Mouse (Mus musculus) intestine, embryonic 14.5 days (tissue): Measurements from ENCODE around the gene Utrn. TPM values are rescaled to one million over a fixed set of nuclear protein-coding genes. Genes with fewer than 3 reads are reported as not detected.

ENCODE experiments used
- ATAC-seq: fragments of 200-750 bp; cut with Nextera tagmentation; replicated peaks from 2 replicates; pipeline ENCODE4 v1.8.0; 2017; ENCODE audit warnings: low read depth, moderate number of reproducible peaks, moderate TSS enrichment, moderate library complexity; ENCODE audit not compliant: low FRiP score, low TSS enrichment
- DNase-seq: peaks from one replicate; pipeline ENCODE4 v3.0.0-alpha.2; 2018; ENCODE audit warnings: low spot score
- H3K27ac ChIP-seq: fragments of 300-500 bp; sonication (generic); 2 replicates; pipeline ENCODE4 v1.5.1; 2014; ENCODE audit warnings: low read depth, mild to moderate bottlenecking, control low read depth
- H3K27me3 ChIP-seq: fragments of 300-500 bp; sonication (generic); replicated peaks from 2 replicates; pipeline ENCODE4 v1.6.1; 2014; ENCODE audit warnings: low read length, control low read depth; ENCODE audit not compliant: control insufficient read depth, insufficient read depth
- H3K36me3 ChIP-seq: fragments of 300-500 bp; sonication (generic); 2 replicates; pipeline ENCODE4 v1.6.1; 2014; ENCODE audit warnings: low read length, control low read depth; ENCODE audit not compliant: control insufficient read depth, insufficient read depth
- H3K4me1 ChIP-seq: fragments of 300-500 bp; sonication (generic); replicated peaks from 2 replicates; pipeline ENCODE4 v1.6.1; 2014; ENCODE audit warnings: low read length, control low read depth, mixed read lengths; ENCODE audit not compliant: control insufficient read depth, insufficient read depth
- H3K4me2 ChIP-seq: fragments of 300-500 bp; sonication (generic); 2 replicates; pipeline ENCODE4 v1.6.1; 2014; ENCODE audit warnings: low read length
- H3K4me3 ChIP-seq: fragments of 300-500 bp; sonication (generic); 2 replicates; pipeline ENCODE4 v1.5.1; 2014; ENCODE audit warnings: low read depth, low read length, control low read depth, mixed read lengths
- H3K9ac ChIP-seq: fragments of 300-500 bp; sonication (generic); 2 replicates; pipeline ENCODE4 v1.6.1; 2014; ENCODE audit warnings: mild to moderate bottlenecking, low read length
- H3K9me3 ChIP-seq: fragments of 300-500 bp; sonication (generic); 2 replicates; pipeline ENCODE4 v1.6.1; 2016; ENCODE audit warnings: low read length, control low read depth; ENCODE audit not compliant: control insufficient read depth
- WGBS: fragments of 180-500 bp; shearing (Covaris S2); extraction: QIAGEN DNeasy Blood & Tissue Kit; methylation state at CpG from one replicate; pipeline ENCODE4 v1.1.7; 2014; 5-methylcytosine and 5-hydroxymethylcytosine counted together
- polyA plus RNA-seq: library from polyadenylated mRNA; unstranded; fragments of >200 nt; fragmentation: Nextera tagmentation; extraction: Ambion mirVana; gene quantifications from 2 replicates; pipeline ENCODE4 v1.2.1, GENCODE M21; 2014

The Utrn gene
- polyA plus RNA-seq, 1 experiment from 2014 or later: 55.1 TPM

- ATAC-seq: no peak
- no peak for DNase-seq
- no peak overlapping the region for H3K4me3 ChIP-seq
- H3K9ac ChIP-seq: no peak overlapping the region
- H3K27me3 ChIP-seq: no peaks in the 10 kb centered on the region
- no peaks in the 10 kb centered on the region for H3K4me1 ChIP-seq
- no peak overlapping the region for H3K27ac ChIP-seq
- 88% methylated on average over 1 of the region's 1 CpGs for WGBS
- no peaks in the 10 kb centered on the region for H3K9me3 ChIP-seq
- peaks cover 8% of the 10 kb centered on the region for H3K36me3 ChIP-seq
- H3K4me2 ChIP-seq: no peak overlapping the region
Observed at GRCm38 (mm10) chr10:12456867-12457266, 412.3 kb downstream of the Utrn start.

GRCm38 (mm10) chr10:12452641-12453040 is 416.5 kb downstream of the Utrn start:
- no peak overlapping the region for H3K9ac ChIP-seq
- H3K4me1 ChIP-seq: no peaks in the 10 kb centered on the region
- no peaks in the 10 kb centered on the region for H3K27me3 ChIP-seq
- ATAC-seq (no peak), DNase-seq (no peak)
- 87% methylated on average over 2 of the region's 2 CpGs for WGBS
- peaks cover 9% of the 10 kb centered on the region for H3K36me3 ChIP-seq
- H3K4me3 ChIP-seq: no peak overlapping the region
- H3K4me2 ChIP-seq: no peak overlapping the region
- H3K9me3 ChIP-seq: no peaks in the 10 kb centered on the region
- H3K27ac ChIP-seq: no peak overlapping the region

DNA sequence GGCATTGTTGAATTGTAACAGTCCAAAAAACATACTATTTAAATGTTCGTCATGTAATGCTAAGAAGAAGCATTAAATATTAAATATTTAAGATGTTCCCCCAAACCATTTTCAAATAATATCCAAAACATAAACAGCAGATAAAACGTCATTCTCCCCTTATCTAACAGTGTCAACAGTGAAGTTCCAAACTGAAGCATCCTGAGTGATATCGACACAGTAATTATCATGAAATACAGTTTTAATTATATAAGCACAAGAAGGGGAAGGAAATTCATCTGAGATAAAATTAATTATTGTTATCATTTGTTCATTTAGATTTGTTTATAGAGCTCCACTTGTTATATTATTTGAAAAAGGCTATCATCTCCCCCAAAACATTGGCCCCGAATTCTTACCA is 425.0 kb downstream of the Utrn start:
- no peak overlapping the region for H3K4me3 ChIP-seq
- ATAC-seq (no peak), DNase-seq (no peak)
- H3K27ac ChIP-seq: no peak overlapping the region
- H3K4me1 ChIP-seq: no peaks in the 10 kb centered on the region
- H3K9me3 ChIP-seq: no peaks in the 10 kb centered on the region
- no peaks in the 10 kb centered on the region for H3K27me3 ChIP-seq
- peaks cover 30% of the 10 kb centered on the region for H3K36me3 ChIP-seq
- no peak overlapping the region for H3K4me2 ChIP-seq
- WGBS: 87% methylated on average over 4 of the region's 4 CpGs
- H3K9ac ChIP-seq: no peak overlapping the region

GRCm38 (mm10) chr10:12433161-12433560 is 436.0 kb downstream of the Utrn start:
- Histone ChIP-seq H3K9me3 (no peaks in the 10 kb centered on the region), H3K36me3 (peaks cover 6% of the 10 kb centered on the region; the same call in 1 of the 2 replicates), H3K27ac (no peak overlapping the region), H3K27me3 (no peaks in the 10 kb centered on the region), H3K9ac (no peak overlapping the region), H3K4me2 (no peak overlapping the region), H3K4me1 (no peaks in the 10 kb centered on the region), H3K4me3 (no peak overlapping the region)
- no peak for DNase-seq
- 89% methylated on average over 2 of the region's 2 CpGs for WGBS
- ATAC-seq: no peak

DNA sequence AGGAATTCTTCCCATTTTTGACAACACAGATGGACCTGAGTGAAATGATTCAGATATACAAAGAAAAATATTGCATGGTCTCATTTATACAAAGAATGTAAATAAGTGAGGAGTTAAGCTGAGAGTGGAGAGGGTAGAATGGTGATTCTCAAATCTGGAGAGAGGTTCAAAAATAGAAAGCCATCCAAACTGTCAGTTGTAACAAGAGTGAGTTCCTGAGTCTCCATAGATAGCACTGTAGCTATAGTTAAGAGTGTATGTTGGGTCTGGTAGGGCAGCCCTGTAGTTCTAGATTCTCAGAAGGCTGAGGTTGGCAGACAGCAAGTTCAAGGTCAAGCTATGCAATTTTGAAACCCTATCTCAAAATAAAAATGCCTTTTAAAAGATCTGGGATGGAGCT is 438.8 kb downstream of the Utrn start:
- no peaks in the 10 kb centered on the region for H3K27me3 ChIP-seq
- DNase-seq (no peak), ATAC-seq (no peak)
- no peaks in the 10 kb centered on the region for H3K4me1 ChIP-seq
- no peaks in the 10 kb centered on the region for H3K36me3 ChIP-seq
- H3K9me3 ChIP-seq: no peaks in the 10 kb centered on the region
- H3K4me3 ChIP-seq: no peak overlapping the region
- H3K27ac ChIP-seq: no peak overlapping the region
- H3K9ac ChIP-seq: no peak overlapping the region
- no peak overlapping the region for H3K4me2 ChIP-seq

DNA sequence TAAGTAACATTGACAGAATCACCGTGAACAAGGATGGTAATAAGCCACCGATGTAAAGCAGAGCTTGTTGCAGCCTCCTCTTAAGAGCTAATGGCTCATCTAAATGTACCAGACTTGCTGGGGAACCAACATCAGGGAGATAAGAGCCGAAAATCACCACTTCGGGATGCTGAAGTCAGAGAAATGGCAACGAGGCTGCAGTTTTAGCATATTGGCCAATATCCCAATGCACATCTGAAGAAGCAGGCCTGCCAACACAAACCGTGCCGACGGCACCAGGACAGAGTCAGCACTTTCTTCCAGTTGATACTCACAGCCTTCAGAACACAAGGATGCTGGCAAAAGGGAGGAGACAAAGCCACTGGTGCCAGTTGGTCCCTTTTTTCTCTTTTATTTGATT is 442.3 kb downstream of the Utrn start:
- Histone ChIP-seq H3K4me1 (no peaks in the 10 kb centered on the region), H3K9ac (no peak overlapping the region), H3K9me3 (no peaks in the 10 kb centered on the region), H3K4me2 (no peak overlapping the region), H3K36me3 (no peaks in the 10 kb centered on the region), H3K27ac (no peak overlapping the region), H3K27me3 (no peaks in the 10 kb centered on the region), H3K4me3 (no peak overlapping the region)
- DNase-seq (no peak), ATAC-seq (no peak)
- WGBS: 89% methylated on average over 8 of the region's 8 CpGs

DNA sequence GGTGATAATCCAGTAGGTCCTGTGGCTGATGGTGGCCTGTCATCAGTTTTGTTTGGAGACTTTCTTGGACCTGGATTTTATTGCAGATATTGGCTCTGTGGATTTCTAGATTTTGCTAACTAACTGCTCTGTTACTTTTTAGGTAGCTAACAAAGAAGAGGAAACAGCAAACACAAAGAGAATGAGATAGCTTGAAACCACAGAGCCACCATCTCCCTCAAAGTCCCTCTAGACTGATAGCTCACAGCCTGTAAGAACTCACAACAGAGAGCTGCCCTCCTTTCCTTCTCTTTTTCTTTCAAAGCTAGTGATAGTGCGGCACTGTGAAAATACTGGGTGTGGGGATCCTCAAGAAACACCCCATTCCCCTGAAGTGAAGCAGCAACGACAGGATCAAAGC is 444.2 kb downstream of the Utrn start:
- H3K27ac ChIP-seq: no peak overlapping the region
- DNase-seq: no peak

DNA sequence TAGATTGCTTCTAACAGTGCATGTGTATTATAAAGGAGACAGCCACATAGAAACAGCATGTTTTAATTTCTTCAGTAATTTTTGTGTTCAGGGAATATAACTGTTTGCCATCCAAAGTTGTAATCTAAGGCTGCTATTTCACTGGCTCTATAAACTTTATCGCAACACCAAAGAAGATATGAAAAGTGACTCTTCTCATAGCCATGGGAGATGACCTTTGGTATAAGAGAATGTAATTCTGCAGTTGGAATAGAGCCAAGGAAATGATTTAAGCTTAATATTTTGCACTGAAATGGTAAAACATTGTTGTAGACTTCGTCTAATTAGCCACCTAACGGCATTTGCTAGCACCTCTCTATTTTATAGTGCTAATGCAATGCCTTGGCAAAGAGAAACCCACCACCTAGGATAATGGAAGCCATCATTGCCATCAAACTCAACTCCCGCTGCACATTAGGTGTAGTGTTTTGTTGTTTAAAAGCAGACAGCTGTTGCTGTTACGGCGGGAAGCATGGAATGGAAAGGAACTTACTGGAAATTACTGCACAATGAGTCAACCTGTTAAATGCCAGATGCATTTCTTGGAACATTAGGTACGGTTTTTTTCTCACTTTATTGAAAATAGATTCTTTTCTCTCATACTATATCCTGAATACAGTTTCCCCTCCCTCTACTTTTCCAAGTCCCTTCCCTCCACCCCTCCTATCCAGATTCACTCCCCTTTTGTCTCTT is 445.0 kb downstream of the Utrn start:
- Histone ChIP-seq H3K9me3 (no peaks in the 10 kb centered on the region), H3K27me3 (no peaks in the 10 kb centered on the region), H3K4me1 (no peaks in the 10 kb centered on the region), H3K36me3 (no peaks in the 10 kb centered on the region), H3K27ac (no peak overlapping the region), H3K9ac (no peak overlapping the region), H3K4me3 (no peak overlapping the region), H3K4me2 (no peak overlapping the region)
- DNase-seq (no peak), ATAC-seq (no peak)
- 91% methylated on average over 7 of the region's 7 CpGs for WGBS

More for the DNA sequence above, 444.2 kb downstream of the Utrn start:
- WGBS: 74% methylated on average over 2 of the region's 2 CpGs
- Histone ChIP-seq H3K27me3 (no peaks in the 10 kb centered on the region), H3K4me3 (no peak overlapping the region), H3K4me1 (no peaks in the 10 kb centered on the region), H3K9me3 (no peaks in the 10 kb centered on the region), H3K9ac (no peak overlapping the region), H3K4me2 (no peak overlapping the region), H3K36me3 (no peaks in the 10 kb centered on the region)
- ATAC-seq: no peak

GRCm38 (mm10) chr10:12414967-12415366 is 454.2 kb downstream of the Utrn start:
- DNase-seq (no peak), ATAC-seq (no peak)
- no peaks in the 10 kb centered on the region for H3K27me3 ChIP-seq
- no peak overlapping the region for H3K27ac ChIP-seq
- WGBS: 93% methylated on average over 3 of the region's 3 CpGs
- H3K4me2 ChIP-seq: no peak overlapping the region
- no peaks in the 10 kb centered on the region for H3K9me3 ChIP-seq
- H3K4me3 ChIP-seq: no peak overlapping the region
- H3K9ac ChIP-seq: no peak overlapping the region
- H3K4me1 ChIP-seq: no peaks in the 10 kb centered on the region
- H3K36me3 ChIP-seq: peaks cover 8% of the 10 kb centered on the region; the same call in 1 of the 2 replicates
